Comparison of ENCODE assay signal across 18 mouse cellular contexts in the genomic region with DNA sequence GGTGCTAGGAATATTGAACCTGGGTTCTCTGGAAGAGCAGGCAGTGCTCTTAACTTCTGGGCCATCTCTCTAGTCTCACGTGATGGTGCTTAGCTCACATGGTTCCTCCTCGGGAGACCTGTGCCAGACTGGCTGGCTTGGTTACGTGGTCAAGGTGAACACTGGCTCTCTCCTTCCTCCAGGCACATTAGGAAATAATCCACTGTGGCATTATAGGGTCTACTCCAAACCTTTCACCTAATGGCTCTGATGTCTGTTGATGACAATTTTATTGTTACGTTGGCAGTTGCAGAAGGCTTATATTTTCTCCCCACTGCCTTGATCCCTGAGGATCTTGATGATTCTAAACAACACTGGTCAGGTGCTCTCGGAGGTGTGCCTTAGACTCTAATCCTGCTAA. TPM values are rescaled to one million over a fixed set of nuclear protein-coding genes. Genes with fewer than 3 reads are reported as not detected.
"Had no signal": no experiment of that assay in that cellular context is flagged by ENCODE, and none has a peak within 500 bp of the region (broad histone marks: within the 10 kb centered on the region; RNA-seq: fewer than 3 reads in every experiment).

No protein-coding gene starts in this region.

- H3K4me2 ChIP-seq: kidney, embryonic 15.5 days; limb, embryonic 15.5 days; midbrain, embryonic 13.5 days; neural tube, embryonic 12.5 days; stomach, embryonic 15.5 days had no signal

- H3K4me3 ChIP-seq: kidney, embryonic 15.5 days; limb, embryonic 15.5 days; midbrain, embryonic 13.5 days; neural tube, embryonic 12.5 days; stomach, embryonic 15.5 days had no signal

- H3K4me1 ChIP-seq: midbrain, embryonic 13.5 days; neural tube, embryonic 12.5 days had no signal

- H3K27me3 ChIP-seq: kidney, embryonic 15.5 days; limb, embryonic 15.5 days; midbrain, embryonic 13.5 days; neural tube, embryonic 12.5 days; stomach, embryonic 15.5 days had no signal

- H3K9ac ChIP-seq: kidney, embryonic 15.5 days; limb, embryonic 15.5 days; liver, embryonic 14.5 days; midbrain, embryonic 13.5 days; neural tube, embryonic 12.5 days; stomach, embryonic 15.5 days had no signal

- H3K27ac ChIP-seq: kidney, embryonic 15.5 days; limb, embryonic 15.5 days; liver, embryonic 14.5 days; midbrain, embryonic 13.5 days; neural tube, embryonic 12.5 days; stomach, embryonic 15.5 days had no signal

- H3K9me3 ChIP-seq: kidney, embryonic 15.5 days; limb, embryonic 15.5 days; midbrain, embryonic 13.5 days; neural tube, embryonic 12.5 days; stomach, embryonic 15.5 days had no signal

- DNase-seq: kidney, adult 2 months; kidney, postnatal 14 days; layer of hippocampus, adult 9-11 months; layer of hippocampus, postnatal 36 days; lung, adult 18-20 months; right cerebral cortex, postnatal 14 days; thymus, postnatal 36 days had no signal

- ATAC-seq: midbrain, embryonic 13.5 days had no signal

RNA-seq across cellular contexts. Expression of gene H2-M10.6, which starts 36.9 kb away (rescaled TPM):
- polyA plus RNA-seq: kidney, adult 2 months; kidney, embryonic 15.5 days; large intestine, adult 2 months; limb, embryonic 11.5 days; limb, embryonic 15.5 days; liver, embryonic 14.5 days; lung, embryonic 16.5 days; midbrain, embryonic 13.5 days; neural tube, embryonic 12.5 days; spleen, adult 2 months; stomach, embryonic 15.5 days; thymus, postnatal 0 days had no signal

RNA-seq across cellular contexts. Expression of gene Trim40, which starts 41.0 kb away (rescaled TPM):
- polyA plus RNA-seq: kidney, embryonic 15.5 days; limb, embryonic 11.5 days; limb, embryonic 15.5 days; liver, embryonic 14.5 days; lung, embryonic 16.5 days; midbrain, embryonic 13.5 days; neural tube, embryonic 12.5 days had no signal
